Mouse (Mus musculus) layer of hippocampus, adult 2 months (tissue): ENCODE data around the gene Trp53rka. TPM values are rescaled to one million over a fixed set of nuclear protein-coding genes. Genes with fewer than 3 reads are reported as not detected.
A peak's percentile ranks its signal among the peaks of the same experiment; 100 is the strongest.
"Not testable (repeated sequence)": the region's sequence is repeated elsewhere in the genome, so short reads cannot be mapped to it uniquely, and the experiment has no call there.

ENCODE experiments used
- DNase-seq, 2 experiments: peaks; one replicate each; pipeline ENCODE4 v3.0.0; 2022; ENCODE audit warnings: low spot score in 2 of 2
- H3K27ac ChIP-seq: fragments of 200-600 bp; 2 replicates; pipeline ENCODE4 v1.8.1; 2022
- H3K4me3 ChIP-seq: fragments of 200-600 bp; 2 replicates; pipeline ENCODE4 v1.8.1; 2022; ENCODE audit warnings: mild to moderate bottlenecking
- CTCF ChIP-seq: fragments of 200-600 bp; conservative IDR thresholded peaks from 2 replicates; pipeline ENCODE4 v1.8.1; 2022; ENCODE audit warnings: antibody characterized with exemption, mild to moderate bottlenecking, moderate library complexity
- long read RNA-seq, 2 experiments: library from polyadenylated mRNA; stranded (forward); transcript quantifications; one replicate each; pipeline ENCODE4 v2.0.0; 2021; ENCODE audit warnings: borderline mapping rate in 2 of 2
- total RNA-seq, 2 experiments: library from RNA; stranded (reverse); gene quantifications; 2 replicates each; pipeline ENCODE4 v1.2.3; 2021

Gene Trp53rka
- 10 to 100 TPM; 18.7 to 20.5 TPM for total RNA-seq
- long read RNA-seq, experiment 1, transcript Trp53rka-201 (2 exons, 1,880 nt), result major isoform, 19 of 23 reads
- long read RNA-seq, experiment 1, partial matches to known transcripts, result 0 of 23 reads
- long read RNA-seq, experiment 1, other reads (novel, unspliced or antisense), result 4 of 23 reads
- long read RNA-seq, experiment 2, transcript Trp53rka-201 (2 exons, 1,880 nt), result major isoform, 21 of 28 reads
- long read RNA-seq, experiment 2, partial matches to known transcripts, result 0 of 28 reads
- long read RNA-seq, experiment 2, other reads (novel, unspliced or antisense), result 7 of 28 reads

- peak within 1 kb of the TSS; percentile 82 for H3K4me3 ChIP-seq
- DNase-seq, result peak; percentile 77 to 85
- no peak for TF ChIP-seq CTCF
- H3K27ac ChIP-seq, result peak within 1 kb of the TSS; percentile 95
These were observed at the start of gene Trp53rka for GRCm38 (mm10) chr2:165492648-165493553. TSS of gene Trp53rka (minus strand) at chr2:165493324.

- Histone ChIP-seq H3K4me3 (no peak overlapping the region), H3K27ac (no peak overlapping the region)
- no peak for DNase-seq
- TF ChIP-seq CTCF, result no peak
These were observed 47.9 kb upstream of the Trp53rka start for GRCm38 (mm10) chr2:165540975-165541374.

GRCm38 (mm10) chr2:165533789-165534188, 40.7 kb upstream of the Trp53rka start:
- no peak for DNase-seq
- TF ChIP-seq CTCF, result no peak
- Histone ChIP-seq H3K4me3 (no peak overlapping the region), H3K27ac (no peak overlapping the region)

- peak; percentile 47 to 78 for DNase-seq
- Histone ChIP-seq H3K4me3 (no peak overlapping the region), H3K27ac (no peak overlapping the region)
- peak; percentile 99 for TF ChIP-seq CTCF
These were observed 36.0 kb upstream of the Trp53rka start for GRCm38 (mm10) chr2:165529106-165529505.

GRCm38 (mm10) chr2:165525609-165526008, 32.5 kb upstream of the Trp53rka start:
- peak; percentile 74 for TF ChIP-seq CTCF
- Histone ChIP-seq H3K27ac (no peak overlapping the region), H3K4me3 (no peak overlapping the region)
- DNase-seq, result no peak

GRCm38 (mm10) chr2:165515178-165515728, 22.1 kb upstream of the Trp53rka start:
- Histone ChIP-seq H3K27ac (no peak overlapping the region), H3K4me3 (no peak overlapping the region)
- no peak for TF ChIP-seq CTCF
- no peak for DNase-seq

GRCm38 (mm10) chr2:165512870-165513600, 19.9 kb upstream of the Trp53rka start:
- Histone ChIP-seq H3K4me3 (no peak overlapping the region), H3K27ac (no peak overlapping the region)
- TF ChIP-seq CTCF, result no peak
- no peak for DNase-seq

GRCm38 (mm10) chr2:165512426-165512825, 19.3 kb upstream of the Trp53rka start:
- Histone ChIP-seq H3K4me3 (no peak overlapping the region), H3K27ac (no peak overlapping the region)
- no peak for TF ChIP-seq CTCF
- DNase-seq, result no peak

- not testable (repeated sequence) for H3K4me3 ChIP-seq, H3K27ac ChIP-seq, DNase-seq
These were observed 18.4 kb upstream of the Trp53rka start for GRCm38 (mm10) chr2:165511530-165511929.

- DNase-seq, H3K27ac ChIP-seq: not testable (repeated sequence)
These were observed 17.9 kb upstream of the Trp53rka start for GRCm38 (mm10) chr2:165510914-165511458.

GRCm38 (mm10) chr2:165510466-165510865, 17.3 kb upstream of the Trp53rka start:
- TF ChIP-seq CTCF, result no peak
- DNase-seq, result no peak
- Histone ChIP-seq H3K4me3 (no peak overlapping the region), H3K27ac (no peak overlapping the region)

More at GRCm38 (mm10) chr2:165510914-165511458, 17.9 kb upstream of the Trp53rka start:
- H3K4me3 ChIP-seq, result not testable (repeated sequence)

GRCm38 (mm10) chr2:165509686-165510085, 16.6 kb upstream of the Trp53rka start:
- no peak for TF ChIP-seq CTCF
- no peak overlapping the region for H3K27ac ChIP-seq
- H3K4me3 ChIP-seq, result no peak overlapping the region
- no peak for DNase-seq
